8 mouse cellular contexts compared by ENCODE assay signal in genomic region chr7:105399935-105400624, GRCm38 (mm10). TPM values are rescaled to one million over a fixed set of nuclear protein-coding genes. Genes with fewer than 3 reads are reported as not detected.
DNase-seq lines count a peak whose midpoint lies in the region; ATAC-seq and TF ChIP-seq lines count a peak whose summit lies in the region.

Gene Fam160a2, minus strand, starts transcription at chr7:105400054.

- no peak for TF ChIP-seq CTCF in bone marrow, adult 2 months (IDR thresholded peaks at IDR 0.05; ENCODE audit: control insufficient read depth, insufficient read depth, low read length)
- TF ChIP-seq CTCF in midbrain, postnatal 0 days (IDR thresholded peaks at IDR 0.05) = peak; percentile 12; the same call in 1 of the 2 replicates

- no peaks in the 10 kb centered on the region for H3K36me3 ChIP-seq in embryonic facial prominence, embryonic 15.5 days
- H3K36me3 ChIP-seq in limb, embryonic 14.5 days (ENCODE audit: control insufficient read depth, insufficient read depth, low read length) = peaks cover 7% of the 10 kb centered on the region; the same call in 1 of the 2 replicates
- no peaks in the 10 kb centered on the region for H3K36me3 ChIP-seq in midbrain, postnatal 0 days (ENCODE audit: insufficient read depth, low read length)

- peak; percentile 99 for DNase-seq in 416B (ENCODE audit: low read depth)
- DNase-seq in heart, adult 8-10 months (ENCODE audit: low spot score) = peak; percentile 100
- peak; percentile 100 for DNase-seq in kidney, adult 9 months
- DNase-seq in limb, embryonic 14.5 days (ENCODE audit: low spot score) = peak; percentile 98
- peak; percentile 99 for DNase-seq in midbrain, postnatal 0 days (ENCODE audit: low spot score)
- DNase-seq in spleen, postnatal 14 days (ENCODE audit: low spot score in 2 of 2) = peak; percentile 98

- H3K9me3 ChIP-seq in embryonic facial prominence, embryonic 15.5 days (replicated peaks) = no peaks in the 10 kb centered on the region
- H3K9me3 ChIP-seq in limb, embryonic 14.5 days (ENCODE audit: control insufficient read depth, low read length) = no peaks in the 10 kb centered on the region
- H3K9me3 ChIP-seq in midbrain, postnatal 0 days (ENCODE audit: low read length) = no peaks in the 10 kb centered on the region

- H3K4me1 ChIP-seq in bone marrow, adult 2 months (ENCODE audit: control insufficient read depth, insufficient read depth, low read length) = no peaks in the 10 kb centered on the region; the same call in 1 of the 2 replicates
- peaks cover 6% of the 10 kb centered on the region; the same call in 1 of the 2 replicates for H3K4me1 ChIP-seq in embryonic facial prominence, embryonic 15.5 days
- H3K4me1 ChIP-seq in limb, embryonic 14.5 days (ENCODE audit: control insufficient read depth, insufficient read depth, low read length) = peaks cover 5% of the 10 kb centered on the region; the same call in 1 of the 2 replicates
- peaks cover 4% of the 10 kb centered on the region; the same call in 1 of the 2 replicates for H3K4me1 ChIP-seq in midbrain, postnatal 0 days (ENCODE audit: insufficient read depth, low read length)

- no peaks in the 10 kb centered on the region for H3K27me3 ChIP-seq in embryonic facial prominence, embryonic 15.5 days
- H3K27me3 ChIP-seq in limb, embryonic 14.5 days (ENCODE audit: control insufficient read depth, insufficient read depth, low read length) = no peaks in the 10 kb centered on the region
- no peaks in the 10 kb centered on the region for H3K27me3 ChIP-seq in midbrain, postnatal 0 days (ENCODE audit: insufficient read depth, low read length)

- ATAC-seq in embryonic facial prominence, embryonic 15.5 days (ENCODE audit: insufficient number of reproducible peaks, low FRiP score, low TSS enrichment, low read depth) = peak; percentile 99
- peak; percentile 97 for ATAC-seq in limb, embryonic 14.5 days (ENCODE audit: low FRiP score, low read depth)
- ATAC-seq in midbrain, postnatal 0 days (ENCODE audit: low FRiP score) = peak; percentile 99

- peak within 1 kb of the TSS; percentile 84 for H3K4me3 ChIP-seq in bone marrow, adult 2 months (replicated peaks; ENCODE audit: control insufficient read depth, low read depth, low read length)
- H3K4me3 ChIP-seq in embryonic facial prominence, embryonic 15.5 days (replicated peaks) = peak within 1 kb of the TSS; percentile 80
- H3K4me3 ChIP-seq in limb, embryonic 14.5 days (replicated peaks; ENCODE audit: low read length) = peak within 1 kb of the TSS; percentile 87
- peak within 1 kb of the TSS; percentile 86 for H3K4me3 ChIP-seq in midbrain, postnatal 0 days (ENCODE audit: low read depth, low read length)

- H3K4me2 ChIP-seq in embryonic facial prominence, embryonic 15.5 days (replicated peaks) = peak within 1 kb of the TSS; percentile 74
- peak within 1 kb of the TSS; percentile 57 for H3K4me2 ChIP-seq in limb, embryonic 14.5 days (replicated peaks; ENCODE audit: low read depth, low read length, severe bottlenecking)
- peak within 1 kb of the TSS; percentile 68 for H3K4me2 ChIP-seq in midbrain, postnatal 0 days (ENCODE audit: low read depth, low read length, poor library complexity, severe bottlenecking)

- under 1% methylated on average over 54 of the region's 55 CpGs for WGBS in bone marrow, adult 2 months
- WGBS in embryonic facial prominence, embryonic 15.5 days = under 1% methylated on average over 55 of the region's 55 CpGs
- WGBS in limb, embryonic 14.5 days = under 1% methylated on average over 53 of the region's 55 CpGs
- under 1% methylated on average over 54 of the region's 55 CpGs for WGBS in midbrain, postnatal 0 days

- H3K9ac ChIP-seq in embryonic facial prominence, embryonic 15.5 days = peak within 1 kb of the TSS; percentile 79
- H3K9ac ChIP-seq in limb, embryonic 14.5 days (ENCODE audit: low read depth, low read length, severe bottlenecking) = peak within 1 kb of the TSS; percentile 79
- H3K9ac ChIP-seq in midbrain, postnatal 0 days (replicated peaks; ENCODE audit: low read length, poor library complexity, severe bottlenecking) = peak within 1 kb of the TSS; percentile 90

- peak within 1 kb of the TSS; percentile 92 for H3K27ac ChIP-seq in bone marrow, adult 2 months (ENCODE audit: control insufficient read depth, insufficient read depth, low read depth, low read length, poor library complexity)
- H3K27ac ChIP-seq in embryonic facial prominence, embryonic 15.5 days (replicated peaks) = peak within 1 kb of the TSS; percentile 91
- H3K27ac ChIP-seq in limb, embryonic 14.5 days (replicated peaks; ENCODE audit: low read depth, low read length) = peak within 1 kb of the TSS; percentile 79
- peak within 1 kb of the TSS; percentile 76 for H3K27ac ChIP-seq in midbrain, postnatal 0 days (ENCODE audit: low read depth, low read length)

- peak; percentile 30; the same call in 1 of the 2 replicates for TF ChIP-seq POLR2A in bone marrow, adult 2 months (IDR thresholded peaks at IDR 0.05; ENCODE audit: borderline replicate concordance, control insufficient read depth, low read depth, low read length)
- TF ChIP-seq POLR2A in limb, embryonic 14.5 days (IDR thresholded peaks at IDR 0.05; ENCODE audit: borderline replicate concordance, extremely low read depth, insufficient read depth, insufficient read length) = no peak

RNA-seq across cellular contexts. Expression of gene Fam160a2, which starts in this region (rescaled TPM):
- 31.1 and 112 TPM in 2 replicates for polyA plus RNA-seq in bone marrow, adult 2 months (2011; ENCODE audit: insufficient read depth, insufficient read length, low replicate concordance, missing spikeins)
- polyA plus RNA-seq in embryonic facial prominence, embryonic 15.5 days (2015; fragmentation: Nextera tagmentation; extraction: Ambion mirVana) = 41.3 and 44.0 TPM in 2 replicates
- 10 to 100 TPM; 16.5 to 20.9 (median 18.3) TPM for total RNA-seq in heart, adult 8-10 months (2022)
- polyA plus RNA-seq in limb, embryonic 14.5 days (2012; rRNA removed) = 45.7 and 58.7 TPM in 2 replicates
- 39.3 and 41.2 TPM in 2 replicates for polyA plus RNA-seq in limb, embryonic 14.5 days (2014; fragmentation: Nextera tagmentation; extraction: Ambion mirVana)
- 33.4 and 35.8 TPM in 2 replicates for total RNA-seq in midbrain, postnatal 0 days (2014; rRNA removed)
- polyA plus RNA-seq in midbrain, postnatal 0 days (2015; fragmentation: Nextera tagmentation; extraction: Ambion mirVana) = 37.3 and 37.6 TPM in 2 replicates

Comparison
In these comparisons a context has a peak if more than half of its experiments do, and no peak if none do; other contexts are left out.
1. Peak in every context shown above with its lines: DNase-seq, ATAC-seq, H3K4me3 ChIP-seq and H3K27ac ChIP-seq.